13 mouse cellular contexts compared by ENCODE assay signal in genomic region chr15:85294632-85295031, GRCm38 (mm10). TPM values are rescaled to one million over a fixed set of nuclear protein-coding genes. Genes with fewer than 3 reads are reported as not detected.
DNase-seq lines count a peak whose midpoint lies in the region; TF ChIP-seq lines count a peak whose summit lies in the region.
"Had no signal": no experiment of that assay in that cellular context is flagged by ENCODE, and none has a peak within 500 bp of the region (broad histone marks: within the 10 kb centered on the region; RNA-seq: fewer than 3 reads in every experiment).

No protein-coding gene starts in this region.

- no peak overlapping the region for H3K4me3 ChIP-seq in layer of hippocampus, adult 2 months
- H3K4me3 ChIP-seq in small intestine, adult 2 months (ENCODE audit: low read depth, low read length), result no peak overlapping the region
- H3K4me3 ChIP-seq: hindbrain, embryonic 13.5 days; midbrain, embryonic 13.5 days had no signal

- no peaks in the 10 kb centered on the region for H3K27me3 ChIP-seq in small intestine, adult 2 months (ENCODE audit: control insufficient read depth, insufficient read depth, low read length)
- H3K27me3 ChIP-seq: hindbrain, embryonic 13.5 days; midbrain, embryonic 13.5 days had no signal

- TF ChIP-seq CTCF in layer of hippocampus, adult 2 months (conservative IDR thresholded peaks at IDR 0.05), result peak; percentile 51
- TF ChIP-seq CTCF in small intestine, adult 2 months (IDR thresholded peaks at IDR 0.05; ENCODE audit: extremely low read depth, insufficient read length, insufficient replicate concordance, low read depth, low read length), result 0 out of 2 replicates have a peak, but pooled peaks have one; percentile 27

- no peak overlapping the region for H3K27ac ChIP-seq in layer of hippocampus, adult 2 months
- no peak overlapping the region for H3K27ac ChIP-seq in small intestine, adult 2 months (ENCODE audit: insufficient read depth, low read depth, low read length)
- H3K27ac ChIP-seq: macrophage had no signal

- WGBS in small intestine, adult 2 months, result 94% methylated on average over 3 of the region's 3 CpGs

- DNase-seq in embryo, embryonic 10 days (ENCODE audit: low spot score), result peak; percentile 42
- no peak for DNase-seq in embryo, embryonic 10.5 days (ENCODE audit: low spot score)
- no peak for DNase-seq in layer of hippocampus, adult 2 months (ENCODE audit: low spot score in 2 of 2)
- DNase-seq in layer of hippocampus, postnatal 25 days (ENCODE audit: extremely low spot score in 1 of 2, low spot score in 1 of 2), result no peak
- DNase-seq in retina, postnatal 1 day, result peak; percentile 19
- DNase-seq in retina, embryonic 14.5 days (ENCODE audit: low spot score), result no peak
- no peak for DNase-seq in ovary, postnatal 14 days (ENCODE audit: low spot score)
- DNase-seq: cerebellum, adult 2 months; kidney, postnatal 14 days had no signal

- no peaks in the 10 kb centered on the region for H3K36me3 ChIP-seq in small intestine, adult 2 months (ENCODE audit: control insufficient read depth, insufficient read depth, low read length)
- H3K36me3 ChIP-seq: hindbrain, embryonic 13.5 days; midbrain, embryonic 13.5 days had no signal

- no peak for TF ChIP-seq POLR2A in small intestine, adult 2 months (IDR thresholded peaks at IDR 0.05; ENCODE audit: low read depth, low read length)

- H3K4me1 ChIP-seq in small intestine, adult 2 months (ENCODE audit: control insufficient read depth, insufficient read depth, insufficient read length, low read length), result peaks cover 2% of the 10 kb centered on the region; the same call in 1 of the 2 replicates

RNA-seq across cellular contexts. Expression of gene Atxn10, which starts 41.4 kb away (rescaled TPM):
- total RNA-seq in layer of hippocampus, adult 2 months (2021), result 100 to 1,000 TPM; 290 to 297 TPM
- total RNA-seq in layer of hippocampus, postnatal 25 days (2021), result 100 to 1,000 TPM; 292 to 314 TPM
- 13.7 and 14.5 TPM in 2 replicates for polyA plus RNA-seq in small intestine, adult 2 months (2012; rRNA removed)

Comparison
In these comparisons a context has a peak if more than half of its experiments do, and no peak if none do; other contexts are left out.
1. DNase-seq: peak in embryo, embryonic 10 days (single experiment) and retina, postnatal 1 day (single experiment); none in embryo, embryonic 10.5 days (single experiment), layer of hippocampus, adult 2 months (0 of 2), layer of hippocampus, postnatal 25 days (0 of 2), retina, embryonic 14.5 days (single experiment) and ovary, postnatal 14 days (single experiment).